Mouse (Mus musculus) megakaryocyte, embryonic 14.5 days (primary cell): ENCODE data around the gene Emid1. TPM values are rescaled to one million over a fixed set of nuclear protein-coding genes. Genes with fewer than 3 reads are reported as not detected.

ENCODE experiments used
- H3K27me3 ChIP-seq: replicated peaks from 2 replicates; pipeline ENCODE3; 2012; ENCODE audit warnings: inconsistent platforms
- H3K36me3 ChIP-seq: replicated peaks from 2 replicates; pipeline ENCODE3; 2012; ENCODE audit warnings: low read length, inconsistent platforms, mixed read lengths
- H3K4me1 ChIP-seq: 2 replicates; pipeline ENCODE4 v1.6.1; 2012; ENCODE audit warnings: inconsistent platforms
- H3K4me3 ChIP-seq: replicated peaks from 2 replicates; pipeline ENCODE3; 2012; ENCODE audit warnings: moderate library complexity, mild to moderate bottlenecking, inconsistent platforms
- H3K9me3 ChIP-seq: 2 replicates; pipeline ENCODE4 v1.6.1; 2012; ENCODE audit warnings: inconsistent platforms
- FLI1 ChIP-seq: IDR thresholded peaks from 2 replicates; pipeline ENCODE4 v1.6.1; 2012; ENCODE audit warnings: low read length, inconsistent platforms, mixed read lengths
- GATA1 ChIP-seq: IDR thresholded peaks from 3 replicates; pipeline ENCODE4 v1.6.1; 2012; ENCODE audit warnings: mixed read lengths, low read length, inconsistent platforms, borderline replicate concordance
- polyA plus RNA-seq: library from polyadenylated mRNA; stranded (reverse); fragments of >175 nt; gene quantifications from 2 replicates; pipeline ENCODE4 v1.2.3, GENCODE M21; 2012; ENCODE audit warnings: low replicate concordance; ENCODE audit not compliant: insufficient read depth

Gene Emid1
- polyA plus RNA-seq, 1 experiment: 18.6 TPM

- TF ChIP-seq FLI1 (no peak), GATA1 (no peak)
- peaks cover 42% of the 10 kb centered on the region for H3K27me3 ChIP-seq
- peaks cover 7% of the 10 kb centered on the region for H3K9me3 ChIP-seq
- H3K36me3 ChIP-seq: no peaks in the 10 kb centered on the region
- H3K4me1 ChIP-seq: no peaks in the 10 kb centered on the region
- H3K4me3 ChIP-seq: no peak overlapping the region
Observed at GRCm38 (mm10) chr11:5125713-5126112, 26.3 kb downstream of the Emid1 start.

GRCm38 (mm10) chr11:5114931-5115581, 37.0 kb downstream of the Emid1 start:
- H3K27me3 ChIP-seq: peaks cover 42% of the 10 kb centered on the region
- no peaks in the 10 kb centered on the region for H3K9me3 ChIP-seq
- H3K36me3 ChIP-seq: no peaks in the 10 kb centered on the region

GRCm38 (mm10) chr11:5113645-5114044, 38.4 kb downstream of the Emid1 start:
- TF ChIP-seq FLI1: no peak
- no peak for TF ChIP-seq GATA1
- no peaks in the 10 kb centered on the region for H3K36me3 ChIP-seq
- H3K27me3 ChIP-seq: peaks cover 43% of the 10 kb centered on the region
- H3K9me3 ChIP-seq: no peaks in the 10 kb centered on the region
- H3K4me1 ChIP-seq: peaks cover 16% of the 10 kb centered on the region; the same call in 1 of the 2 replicates
- H3K4me3 ChIP-seq: no peak overlapping the region

More at GRCm38 (mm10) chr11:5114931-5115581, 37.0 kb downstream of the Emid1 start:
- TF ChIP-seq GATA1 (no peak), FLI1 (no peak)
- Histone ChIP-seq H3K4me1 (peaks cover 16% of the 10 kb centered on the region; the same call in 1 of the 2 replicates), H3K4me3 (peak overlapping the region; percentile 39)

DNA sequence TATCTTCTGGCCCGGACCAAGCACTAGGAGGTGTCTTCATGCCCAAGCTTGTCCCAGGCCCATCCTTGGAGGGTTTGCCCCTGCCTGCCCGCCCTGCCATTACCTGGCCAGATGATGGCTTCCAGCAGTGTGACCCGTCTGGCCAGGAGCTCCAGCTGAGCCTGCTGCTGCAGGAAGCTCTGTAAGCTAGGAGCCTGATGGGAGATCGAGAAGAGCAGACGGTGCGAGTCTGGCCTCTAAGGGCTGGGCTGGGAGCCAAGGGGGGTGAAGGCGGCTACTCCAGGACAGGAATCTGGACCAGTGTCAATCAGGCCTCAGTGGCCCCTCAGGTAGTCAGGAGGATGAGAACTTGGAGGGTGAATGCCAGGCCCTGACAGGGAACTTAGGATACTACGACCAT, 42.6 kb downstream of the Emid1 start:
- H3K9me3 ChIP-seq: no peaks in the 10 kb centered on the region
- peaks cover 30% of the 10 kb centered on the region for H3K27me3 ChIP-seq
- H3K36me3 ChIP-seq: peaks cover 21% of the 10 kb centered on the region
- H3K4me3 ChIP-seq: no peak overlapping the region
- H3K4me1 ChIP-seq: peaks cover 8% of the 10 kb centered on the region; the same call in 1 of the 2 replicates
- TF ChIP-seq GATA1 (no peak), FLI1 (no peak)

- Histone ChIP-seq H3K4me1 (peaks cover 39% of the 10 kb centered on the region), H3K4me3 (no peak overlapping the region), H3K27me3 (peaks cover 2% of the 10 kb centered on the region), H3K9me3 (no peaks in the 10 kb centered on the region), H3K36me3 (peaks cover 58% of the 10 kb centered on the region)
- TF ChIP-seq GATA1 (no peak), FLI1 (no peak)
Observed at GRCm38 (mm10) chr11:5103986-5104509, 48.0 kb downstream of the Emid1 start.

DNA sequence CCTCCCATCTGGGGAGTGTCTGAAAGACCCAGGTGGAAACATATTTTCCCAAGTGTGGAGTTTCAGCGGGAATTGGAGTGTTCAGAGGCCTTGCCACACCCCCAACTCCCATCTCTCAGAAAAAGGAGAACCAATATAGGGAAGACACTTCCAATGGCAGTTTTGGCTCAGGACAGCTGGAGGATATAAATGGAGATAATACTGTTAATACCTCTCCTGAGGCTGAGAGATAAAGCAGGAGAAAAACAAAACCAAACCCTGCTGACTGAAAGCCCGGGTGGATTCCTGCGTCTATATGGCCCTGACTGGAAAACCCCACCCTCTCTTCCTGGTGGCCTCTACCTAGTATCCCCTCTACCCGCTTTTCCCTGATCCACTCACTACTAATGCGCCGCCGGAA, 49.7 kb downstream of the Emid1 start:
- Histone ChIP-seq H3K4me1 (peaks cover 39% of the 10 kb centered on the region), H3K4me3 (no peak overlapping the region), H3K27me3 (no peaks in the 10 kb centered on the region), H3K9me3 (no peaks in the 10 kb centered on the region), H3K36me3 (peaks cover 58% of the 10 kb centered on the region)
- TF ChIP-seq FLI1 (no peak), GATA1 (no peak)

DNA sequence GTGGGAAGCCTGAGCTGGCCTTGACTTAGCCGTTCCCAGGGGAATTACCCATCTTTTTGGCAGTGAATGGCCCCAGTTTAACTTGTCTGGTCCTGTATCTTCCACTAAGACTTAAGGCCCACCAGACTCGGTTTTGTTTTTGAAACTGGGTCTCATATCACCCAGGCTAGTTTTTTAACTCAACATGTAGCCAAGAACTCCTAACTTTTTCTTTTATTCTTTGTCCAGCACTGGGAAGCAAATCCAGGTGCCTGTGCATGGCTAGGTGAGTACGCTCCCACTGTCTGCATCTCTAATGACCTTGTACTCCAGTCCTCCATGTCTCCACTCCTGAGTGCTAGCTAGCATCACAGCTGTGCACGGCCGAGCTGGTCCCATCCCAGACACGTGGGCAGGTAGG, 50.4 kb downstream of the Emid1 start:
- Histone ChIP-seq H3K4me1 (peaks cover 43% of the 10 kb centered on the region), H3K4me3 (peak overlapping the region; percentile 56)
- TF ChIP-seq FLI1 (no peak), GATA1 (no peak)

GRCm38 (mm10) chr11:5100801-5101200, 51.3 kb downstream of the Emid1 start:
- no peaks in the 10 kb centered on the region for H3K9me3 ChIP-seq
- no peaks in the 10 kb centered on the region for H3K27me3 ChIP-seq
- peak overlapping the region; percentile 98 for H3K4me3 ChIP-seq
- peaks cover 54% of the 10 kb centered on the region for H3K36me3 ChIP-seq
- H3K4me1 ChIP-seq: peaks cover 51% of the 10 kb centered on the region
- TF ChIP-seq GATA1 (no peak), FLI1 (no peak)

More for the DNA sequence above, 50.4 kb downstream of the Emid1 start:
- no peaks in the 10 kb centered on the region for H3K9me3 ChIP-seq
- H3K36me3 ChIP-seq: peaks cover 58% of the 10 kb centered on the region
- no peaks in the 10 kb centered on the region for H3K27me3 ChIP-seq

DNA sequence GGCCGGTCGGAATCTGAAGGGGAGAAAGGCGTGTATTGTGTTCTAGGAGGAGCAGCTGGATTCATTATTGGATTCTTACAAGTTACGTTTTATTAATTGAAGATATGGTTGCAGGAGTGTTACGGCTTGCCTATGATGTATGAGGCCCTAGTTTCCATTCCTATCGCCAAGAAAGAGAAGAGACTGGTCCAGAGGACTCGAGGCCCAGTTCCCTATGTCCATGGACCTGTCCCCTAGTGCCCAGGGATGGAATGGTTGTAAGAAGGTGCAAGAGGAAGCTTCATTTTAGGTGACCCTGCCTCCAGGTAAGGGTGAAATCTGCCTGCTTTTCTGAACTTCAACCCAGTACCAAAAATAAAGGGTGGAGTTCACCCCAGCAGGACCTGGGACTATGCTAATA, 51.8 kb downstream of the Emid1 start:
- Histone ChIP-seq H3K4me3 (peak overlapping the region; percentile 98), H3K27me3 (no peaks in the 10 kb centered on the region), H3K4me1 (peaks cover 50% of the 10 kb centered on the region), H3K9me3 (no peaks in the 10 kb centered on the region), H3K36me3 (peaks cover 49% of the 10 kb centered on the region)
- no peak for TF ChIP-seq FLI1
- TF ChIP-seq GATA1: no peak

DNA sequence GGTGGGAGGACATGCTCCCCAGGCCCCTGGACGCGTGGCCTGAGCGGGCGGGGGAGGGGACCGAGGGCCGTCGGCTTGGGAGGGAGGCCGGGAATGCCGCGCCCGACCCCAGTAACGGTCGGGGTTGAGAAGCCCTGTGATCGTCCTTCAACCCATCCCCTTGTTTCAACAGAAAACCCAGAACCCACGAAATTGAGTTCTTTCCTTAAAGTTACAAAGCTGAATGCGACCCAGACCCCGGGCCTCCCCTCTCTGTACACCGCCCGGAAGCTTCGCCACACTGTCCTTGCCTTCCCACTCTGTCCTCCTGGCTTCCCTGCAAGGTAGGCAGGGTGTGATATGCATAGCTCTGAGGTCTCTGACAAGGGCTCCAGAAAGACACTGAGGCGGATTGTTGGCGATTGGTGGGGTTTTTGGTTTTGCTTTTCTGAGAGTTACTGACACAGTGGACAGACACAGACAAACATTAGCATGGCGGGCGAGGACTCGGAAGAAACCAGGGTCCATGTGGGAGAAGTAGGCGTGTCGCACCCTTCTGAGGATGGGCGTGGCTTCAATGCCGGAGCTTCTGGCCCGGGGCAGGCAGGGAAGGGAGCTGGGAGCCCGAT, 52.4 kb downstream of the Emid1 start:
- H3K27me3 ChIP-seq: no peaks in the 10 kb centered on the region
- H3K4me3 ChIP-seq: peak overlapping the region; percentile 98
- no peak for TF ChIP-seq FLI1
- no peak for TF ChIP-seq GATA1
- peaks cover 50% of the 10 kb centered on the region for H3K4me1 ChIP-seq
- no peaks in the 10 kb centered on the region for H3K9me3 ChIP-seq
- H3K36me3 ChIP-seq: peaks cover 49% of the 10 kb centered on the region
